Mouse (Mus musculus): Measurements from ENCODE around the gene Nxph1. TPM values are rescaled to one million over a fixed set of nuclear protein-coding genes. Genes with fewer than 3 reads are reported as not detected.

Nxph1 gene
- polyA plus RNA-seq, 1 experiment = not detected

DNA sequence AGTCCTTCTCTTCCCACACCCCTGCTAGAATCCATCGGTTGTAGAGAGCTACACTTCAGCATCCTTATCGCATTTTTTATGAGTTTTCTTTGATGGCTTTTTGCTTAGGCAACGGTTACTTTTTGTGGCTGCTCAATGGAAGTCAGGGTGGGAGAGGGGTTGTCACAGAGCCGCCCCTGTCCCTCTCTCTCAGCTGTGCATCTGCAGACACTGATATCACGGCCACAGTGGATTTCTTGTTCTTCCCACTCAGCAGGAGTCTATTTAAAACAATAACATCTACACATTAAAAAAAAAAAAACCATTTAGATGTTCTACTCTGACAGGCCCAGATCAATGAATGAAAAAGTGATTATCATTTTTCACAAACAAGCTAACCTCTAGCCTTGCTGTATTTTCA, 13.0 kb upstream of the Nxph1 start:
- no peaks in the 10 kb centered on the region for H3K27me3 ChIP-seq (ENCODE audit: control insufficient read depth, insufficient read depth, low read length)
- WGBS = 39% methylated on average over 5 of the region's 5 CpGs
- no peak overlapping the region for H3K27ac ChIP-seq (ENCODE audit: insufficient read depth, low read depth, low read length)
- no peaks in the 10 kb centered on the region for H3K36me3 ChIP-seq (ENCODE audit: control insufficient read depth, insufficient read depth, low read length)
- no peak overlapping the region for H3K4me3 ChIP-seq (ENCODE audit: low read depth, low read length)
- no peaks in the 10 kb centered on the region for H3K4me1 ChIP-seq (ENCODE audit: control insufficient read depth, insufficient read depth, insufficient read length, low read length)
- TF ChIP-seq POLR2A (IDR thresholded peaks at IDR 0.05; ENCODE audit: low read depth, low read length) = no peak
- no peak for TF ChIP-seq CTCF (IDR thresholded peaks at IDR 0.05; ENCODE audit: extremely low read depth, insufficient read length, insufficient replicate concordance, low read depth, low read length)

DNA sequence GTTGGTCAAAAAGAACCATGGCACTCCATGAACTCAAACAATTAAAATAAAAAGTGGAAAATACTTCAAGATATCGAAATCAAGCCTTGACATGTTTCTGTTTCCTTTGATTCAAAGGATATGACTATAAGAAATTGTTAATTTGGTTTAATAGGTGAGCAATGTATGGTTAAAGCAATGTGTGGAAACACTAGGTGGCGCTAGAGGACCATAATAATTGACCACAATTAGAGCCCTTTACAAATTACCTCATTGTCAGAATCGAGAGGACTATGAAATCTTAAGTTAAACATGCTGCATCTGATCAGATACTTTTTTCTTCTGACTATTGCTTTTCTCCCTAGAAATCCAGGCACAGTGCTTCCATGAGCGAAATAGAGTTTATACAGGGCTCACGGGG, 12.5 kb upstream of the Nxph1 start:
- no peak overlapping the region for H3K27ac ChIP-seq (ENCODE audit: insufficient read depth, low read depth, low read length)
- H3K4me1 ChIP-seq (ENCODE audit: control insufficient read depth, insufficient read depth, insufficient read length, low read length) = no peaks in the 10 kb centered on the region
- no peak overlapping the region for H3K4me3 ChIP-seq (ENCODE audit: low read depth, low read length)
- H3K36me3 ChIP-seq (ENCODE audit: control insufficient read depth, insufficient read depth, low read length) = no peaks in the 10 kb centered on the region
- no peaks in the 10 kb centered on the region for H3K27me3 ChIP-seq (ENCODE audit: control insufficient read depth, insufficient read depth, low read length)
- no peak for TF ChIP-seq POLR2A (IDR thresholded peaks at IDR 0.05; ENCODE audit: low read depth, low read length)
- no peak for TF ChIP-seq CTCF (IDR thresholded peaks at IDR 0.05; ENCODE audit: extremely low read depth, insufficient read length, insufficient replicate concordance, low read depth, low read length)
- 19% methylated on average over 5 of the region's 5 CpGs for WGBS

DNA sequence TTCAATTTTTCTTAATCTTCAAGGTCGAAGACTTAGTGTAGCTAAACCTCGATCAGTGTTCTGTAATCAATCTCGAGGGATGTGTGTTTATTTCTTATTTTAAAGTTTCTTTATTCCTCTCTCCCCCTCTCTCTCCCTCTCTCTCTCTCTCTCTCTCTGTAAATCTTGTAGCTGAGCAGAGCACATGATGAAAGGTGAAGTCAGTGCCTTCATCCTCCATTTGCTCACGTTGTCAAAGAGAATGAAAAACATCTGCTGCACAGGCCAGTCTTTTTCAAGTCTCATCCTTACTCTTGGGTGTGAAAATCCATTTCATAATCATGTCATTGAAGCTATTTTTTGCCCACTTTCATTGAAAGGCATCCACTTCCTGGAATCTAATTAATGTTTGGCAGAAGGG, 12.1 kb upstream of the Nxph1 start:
- Histone ChIP-seq H3K27ac (ENCODE audit: insufficient read depth, low read depth, low read length) (no peak overlapping the region), H3K36me3 (ENCODE audit: control insufficient read depth, insufficient read depth, low read length) (no peaks in the 10 kb centered on the region), H3K4me3 (ENCODE audit: low read depth, low read length) (no peak overlapping the region), H3K4me1 (ENCODE audit: control insufficient read depth, insufficient read depth, insufficient read length, low read length) (no peaks in the 10 kb centered on the region), H3K27me3 (ENCODE audit: control insufficient read depth, insufficient read depth, low read length) (no peaks in the 10 kb centered on the region)
- WGBS = 22% methylated on average over 4 of the region's 4 CpGs
- TF ChIP-seq CTCF (IDR thresholded peaks at IDR 0.05; ENCODE audit: extremely low read depth, insufficient read length, insufficient replicate concordance, low read depth, low read length) (no peak), POLR2A (IDR thresholded peaks at IDR 0.05; ENCODE audit: low read depth, low read length) (no peak)

DNA sequence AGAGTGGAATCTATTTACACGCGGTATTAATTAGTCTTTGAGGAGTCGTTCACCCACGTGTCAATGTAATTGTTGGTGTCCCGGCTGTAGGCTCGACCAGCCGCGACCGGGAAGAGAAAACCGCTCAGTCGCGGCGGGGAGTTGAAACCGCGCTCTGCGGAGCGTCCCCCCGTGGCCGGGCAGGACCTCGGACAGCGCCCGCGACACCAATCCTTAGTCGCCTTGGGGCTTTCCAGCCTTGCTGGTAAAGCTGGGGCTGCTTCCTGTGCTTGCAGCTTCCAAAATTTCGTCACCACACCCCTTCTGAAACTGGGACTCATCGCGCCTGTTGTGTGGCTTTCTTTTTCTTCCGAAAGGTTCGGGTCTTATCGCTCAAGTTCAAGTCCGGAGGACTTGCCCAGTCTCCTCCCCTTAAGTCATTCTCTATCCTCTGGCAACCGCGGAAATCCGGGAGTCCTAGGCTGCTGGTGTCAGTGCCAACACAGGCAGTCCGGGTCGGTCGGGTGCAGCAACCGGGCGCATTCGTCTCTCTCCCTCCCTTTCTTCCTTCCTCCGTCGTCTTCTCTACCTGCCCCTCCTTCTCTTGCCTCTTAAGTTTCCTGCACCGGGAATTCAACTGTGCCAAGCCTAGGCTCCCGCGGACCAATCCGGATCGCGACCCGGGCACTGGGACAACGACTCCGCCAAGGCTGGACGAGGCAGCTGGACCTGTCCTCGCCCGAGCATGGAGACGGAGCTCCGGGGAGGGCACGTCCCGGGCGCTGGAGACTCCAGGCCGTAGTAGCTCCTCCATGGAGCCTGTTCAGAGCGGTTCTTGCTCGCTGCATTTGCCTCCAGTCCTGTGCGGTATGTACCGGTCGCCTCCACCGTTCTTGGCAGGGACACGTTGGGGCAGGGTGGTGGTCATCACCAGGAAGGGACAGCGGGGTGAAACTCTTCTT, 510 bp downstream of the Nxph1 start:
- H3K27ac ChIP-seq (ENCODE audit: insufficient read depth, low read depth, low read length) = no peak overlapping the region
- H3K4me3 ChIP-seq (ENCODE audit: low read depth, low read length) = no peak overlapping the region; the same call in 1 of the 2 replicates
- TF ChIP-seq POLR2A (IDR thresholded peaks at IDR 0.05; ENCODE audit: low read depth, low read length) (no peak), CTCF (IDR thresholded peaks at IDR 0.05; ENCODE audit: extremely low read depth, insufficient read length, insufficient replicate concordance, low read depth, low read length) (no peak)
- H3K27me3 ChIP-seq (ENCODE audit: control insufficient read depth, insufficient read depth, low read length) = peaks cover 30% of the 10 kb centered on the region
- H3K4me1 ChIP-seq (ENCODE audit: control insufficient read depth, insufficient read depth, insufficient read length, low read length) = peaks cover 3% of the 10 kb centered on the region
- H3K36me3 ChIP-seq (ENCODE audit: control insufficient read depth, insufficient read depth, low read length) = no peaks in the 10 kb centered on the region
- WGBS = 4% methylated on average over 68 of the region's 68 CpGs

DNA sequence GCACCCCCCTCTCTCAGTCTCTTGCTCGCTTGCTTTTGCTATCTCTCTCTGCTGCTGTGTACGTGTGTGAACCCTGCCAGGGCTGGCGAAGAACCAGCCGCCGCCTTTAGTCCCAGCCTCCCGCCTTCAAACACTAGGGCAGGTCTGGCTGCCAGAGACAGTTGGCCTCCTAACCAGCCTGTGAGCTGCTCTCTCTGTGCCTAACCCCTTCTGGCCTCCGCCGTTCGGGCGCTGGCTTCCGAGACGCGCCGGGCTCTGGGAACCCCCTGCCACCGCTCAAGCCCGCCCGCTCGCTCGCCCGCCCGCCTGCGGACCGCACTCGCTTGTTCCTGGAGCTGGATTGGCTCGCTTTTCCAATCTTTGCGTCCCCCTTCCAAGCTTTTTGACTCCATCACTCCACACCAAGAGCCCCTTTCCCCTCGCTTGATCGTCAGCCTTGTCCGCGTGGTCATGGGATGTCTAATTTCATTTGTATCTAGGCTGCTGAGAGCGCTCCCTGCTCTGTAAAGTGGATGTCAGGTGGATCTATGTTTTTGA, 1.5 kb downstream of the Nxph1 start:
- H3K36me3 ChIP-seq (ENCODE audit: control insufficient read depth, insufficient read depth, low read length) = no peaks in the 10 kb centered on the region
- no peak overlapping the region for H3K4me3 ChIP-seq (ENCODE audit: low read depth, low read length)
- TF ChIP-seq POLR2A (IDR thresholded peaks at IDR 0.05; ENCODE audit: low read depth, low read length) (no peak), CTCF (IDR thresholded peaks at IDR 0.05; ENCODE audit: extremely low read depth, insufficient read length, insufficient replicate concordance, low read depth, low read length) (no peak)
- 6% methylated on average over 31 of the region's 31 CpGs for WGBS
- peaks cover 37% of the 10 kb centered on the region for H3K27me3 ChIP-seq (ENCODE audit: control insufficient read depth, insufficient read depth, low read length)
- peaks cover 3% of the 10 kb centered on the region for H3K4me1 ChIP-seq (ENCODE audit: control insufficient read depth, insufficient read depth, insufficient read length, low read length)
- no peak overlapping the region for H3K27ac ChIP-seq (ENCODE audit: insufficient read depth, low read depth, low read length)

DNA sequence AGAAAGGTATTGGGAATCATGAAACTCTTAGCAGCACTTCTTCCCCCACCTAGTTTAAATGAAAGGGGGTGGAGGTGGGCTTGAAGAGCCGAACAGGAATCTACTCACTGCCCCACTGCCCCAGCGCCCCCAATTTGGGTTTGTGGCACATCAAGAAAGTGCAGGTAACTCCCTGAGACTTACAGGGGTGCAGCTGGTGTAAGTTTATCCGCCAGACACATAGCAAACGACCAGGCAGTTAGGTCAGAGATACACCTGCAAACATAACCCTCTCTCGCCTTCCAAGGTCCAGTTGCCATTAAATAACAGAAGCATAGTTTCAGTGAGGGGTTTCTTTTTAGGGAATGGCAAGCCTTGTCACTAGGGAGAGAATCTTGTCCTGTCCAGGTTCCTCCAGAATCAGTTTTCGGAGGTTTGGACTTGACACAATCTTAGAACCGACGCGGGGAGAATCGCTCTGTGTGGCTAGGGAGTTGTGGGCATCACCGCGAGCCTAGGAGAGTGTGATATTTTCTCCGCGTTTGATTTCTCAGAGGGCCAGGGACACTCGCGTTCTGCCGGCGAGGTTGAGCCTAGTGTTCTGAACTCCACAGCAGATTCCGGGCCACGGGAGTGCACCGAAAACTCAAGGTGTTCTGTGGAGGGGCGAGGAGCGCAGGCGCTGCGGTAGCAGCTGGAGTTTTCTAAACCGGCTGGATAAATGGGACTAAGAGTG, 2.5 kb downstream of the Nxph1 start:
- Histone ChIP-seq H3K27ac (ENCODE audit: insufficient read depth, low read depth, low read length) (no peak overlapping the region), H3K4me1 (ENCODE audit: control insufficient read depth, insufficient read depth, insufficient read length, low read length) (peaks cover 3% of the 10 kb centered on the region), H3K27me3 (ENCODE audit: control insufficient read depth, insufficient read depth, low read length) (peaks cover 38% of the 10 kb centered on the region), H3K36me3 (ENCODE audit: control insufficient read depth, insufficient read depth, low read length) (no peaks in the 10 kb centered on the region), H3K4me3 (ENCODE audit: low read depth, low read length) (peak overlapping the region; percentile 34)
- WGBS = 6% methylated on average over 26 of the region's 26 CpGs
- no peak for TF ChIP-seq POLR2A (IDR thresholded peaks at IDR 0.05; ENCODE audit: low read depth, low read length)

DNA sequence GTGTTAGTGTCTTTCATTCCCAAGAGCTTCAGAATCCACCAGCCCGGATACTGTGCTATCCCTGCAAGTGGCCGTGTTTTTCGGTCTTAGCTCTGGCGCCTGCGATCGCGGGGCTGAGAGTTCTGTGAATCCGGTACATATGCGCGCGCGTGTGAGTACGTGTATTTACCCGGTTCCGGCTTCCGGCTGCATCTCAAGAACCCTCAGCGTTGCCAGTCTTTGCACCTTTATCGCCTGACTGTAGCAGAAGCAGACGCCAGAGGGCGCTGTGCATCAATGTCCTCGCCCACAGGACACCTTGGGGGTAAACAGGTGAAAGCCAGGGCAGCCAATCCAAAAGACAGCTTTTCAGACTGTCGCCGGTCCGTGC, 3.1 kb downstream of the Nxph1 start:
- Histone ChIP-seq H3K27me3 (ENCODE audit: control insufficient read depth, insufficient read depth, low read length) (peaks cover 43% of the 10 kb centered on the region), H3K4me1 (ENCODE audit: control insufficient read depth, insufficient read depth, insufficient read length, low read length) (peaks cover 3% of the 10 kb centered on the region), H3K27ac (ENCODE audit: insufficient read depth, low read depth, low read length) (no peak overlapping the region), H3K4me3 (ENCODE audit: low read depth, low read length) (peak overlapping the region; percentile 34), H3K36me3 (ENCODE audit: control insufficient read depth, insufficient read depth, low read length) (no peaks in the 10 kb centered on the region)
- WGBS = 3% methylated on average over 24 of the region's 24 CpGs
- TF ChIP-seq CTCF (IDR thresholded peaks at IDR 0.05; ENCODE audit: extremely low read depth, insufficient read length, insufficient replicate concordance, low read depth, low read length) = peak; percentile 28; the same call in 1 of the 2 replicates
- TF ChIP-seq POLR2A (IDR thresholded peaks at IDR 0.05; ENCODE audit: low read depth, low read length) = no peak

Data from small intestine, adult 2 months (tissue).